Mouse (Mus musculus): ENCODE data around the gene Zcchc4. TPM values are rescaled to one million over a fixed set of nuclear protein-coding genes. Genes with fewer than 3 reads are reported as not detected.

Zcchc4 gene
- polyA plus RNA-seq (2014; fragmentation: Nextera tagmentation; extraction: Ambion mirVana): 23.6 and 23.7 TPM in 2 replicates

DNA sequence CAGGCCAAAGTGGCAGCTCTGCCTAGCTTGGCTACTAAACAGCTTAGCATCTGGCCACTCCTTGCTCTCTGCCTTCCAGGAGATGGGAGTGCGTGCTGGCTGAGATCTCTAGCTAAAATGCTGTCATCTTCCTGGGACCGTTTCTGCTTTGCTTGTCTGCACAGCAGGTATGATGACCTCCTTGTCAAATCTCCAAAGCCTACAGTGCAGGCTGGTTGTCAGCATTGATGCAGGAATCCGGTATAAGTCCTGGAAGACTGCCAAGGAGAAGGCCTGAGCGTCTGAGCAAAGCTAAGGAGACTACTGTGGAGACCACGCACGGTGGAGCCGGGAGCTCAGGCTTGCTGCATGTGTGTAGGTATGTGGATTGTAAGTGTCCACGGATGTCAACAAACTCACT, at the start of gene Zcchc4:
TSS of gene Zcchc4 (plus strand) at position 173 of the 400 bp plus-strand sequence.
- no peak within 1 kb of the TSS for H3K27ac ChIP-seq (replicated peaks; ENCODE audit: low read depth, low read length)
- H3K4me2 ChIP-seq (ENCODE audit: low read depth, severe bottlenecking): no peak within 1 kb of the TSS
- no peaks in the 10 kb centered on the region for H3K9me3 ChIP-seq (ENCODE audit: control insufficient read depth, low read length)
- H3K36me3 ChIP-seq (ENCODE audit: control insufficient read depth, insufficient read depth, low read length): no peaks in the 10 kb centered on the region
- no peak within 1 kb of the TSS for H3K4me3 ChIP-seq (ENCODE audit: low read depth, low read length)
- H3K9ac ChIP-seq (ENCODE audit: low read length): no peak within 1 kb of the TSS
- DNase-seq (ENCODE audit: low spot score): no peak
- no peaks in the 10 kb centered on the region for H3K27me3 ChIP-seq (ENCODE audit: control insufficient read depth, insufficient read depth, low read length)
- WGBS: 82% methylated on average over 8 of the region's 8 CpGs
- ATAC-seq (ENCODE audit: insufficient number of reproducible peaks, low FRiP score, low TSS enrichment, low read depth): no peak
- no peaks in the 10 kb centered on the region for H3K4me1 ChIP-seq (ENCODE audit: control insufficient read depth, insufficient read depth, low read length)

- no peaks in the 10 kb centered on the region for H3K36me3 ChIP-seq (ENCODE audit: control insufficient read depth, insufficient read depth, low read length)
- H3K4me1 ChIP-seq (ENCODE audit: control insufficient read depth, insufficient read depth, low read length): no peaks in the 10 kb centered on the region
- DNase-seq (ENCODE audit: low spot score) (no peak), ATAC-seq (ENCODE audit: insufficient number of reproducible peaks, low FRiP score, low TSS enrichment, low read depth) (no peak)
- H3K9me3 ChIP-seq (ENCODE audit: control insufficient read depth, low read length): no peaks in the 10 kb centered on the region
- H3K4me2 ChIP-seq (ENCODE audit: low read depth, severe bottlenecking): no peak overlapping the region
- no peak overlapping the region for H3K4me3 ChIP-seq (ENCODE audit: low read depth, low read length)
- H3K27me3 ChIP-seq (ENCODE audit: control insufficient read depth, insufficient read depth, low read length): no peaks in the 10 kb centered on the region
- 83% methylated on average over 5 of the region's 5 CpGs for WGBS
- H3K27ac ChIP-seq (replicated peaks; ENCODE audit: low read depth, low read length): no peak overlapping the region
- H3K9ac ChIP-seq (ENCODE audit: low read length): no peak overlapping the region
Measured at GRCm38 (mm10) chr5:52727747-52728146, 47.5 kb upstream of the Zcchc4 start.

DNA sequence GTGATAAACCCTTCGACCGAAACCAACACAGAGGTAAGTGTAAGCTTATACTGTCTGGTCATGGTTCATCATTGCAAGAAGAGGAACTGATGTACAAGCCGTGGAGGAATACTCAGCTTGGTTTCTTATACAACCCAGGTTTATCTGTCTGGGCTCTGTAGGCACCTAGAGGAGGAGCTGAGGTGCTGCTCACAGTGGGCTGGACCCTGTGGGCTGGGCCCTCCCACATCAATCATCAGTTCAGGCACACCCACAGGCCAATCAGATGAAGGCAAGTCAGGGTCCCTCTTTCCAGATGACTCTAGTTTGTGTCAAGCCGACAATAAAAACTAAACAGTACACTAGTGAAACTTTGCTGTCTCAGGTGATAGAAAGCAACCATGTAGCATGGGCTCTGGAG, 42.4 kb upstream of the Zcchc4 start:
- no peak overlapping the region for H3K27ac ChIP-seq (replicated peaks; ENCODE audit: low read depth, low read length)
- no peak overlapping the region for H3K4me2 ChIP-seq (ENCODE audit: low read depth, severe bottlenecking)
- no peak for DNase-seq (ENCODE audit: low spot score)
- no peak for ATAC-seq (ENCODE audit: insufficient number of reproducible peaks, low FRiP score, low TSS enrichment, low read depth)
- 76% methylated on average over 4 of the region's 4 CpGs for WGBS
- H3K9ac ChIP-seq (ENCODE audit: low read length): no peak overlapping the region
- H3K36me3 ChIP-seq (ENCODE audit: control insufficient read depth, insufficient read depth, low read length): no peaks in the 10 kb centered on the region
- no peak overlapping the region for H3K4me3 ChIP-seq (ENCODE audit: low read depth, low read length)
- H3K4me1 ChIP-seq (ENCODE audit: control insufficient read depth, insufficient read depth, low read length): no peaks in the 10 kb centered on the region
- H3K27me3 ChIP-seq (ENCODE audit: control insufficient read depth, insufficient read depth, low read length): no peaks in the 10 kb centered on the region
- H3K9me3 ChIP-seq (ENCODE audit: control insufficient read depth, low read length): no peaks in the 10 kb centered on the region

DNA sequence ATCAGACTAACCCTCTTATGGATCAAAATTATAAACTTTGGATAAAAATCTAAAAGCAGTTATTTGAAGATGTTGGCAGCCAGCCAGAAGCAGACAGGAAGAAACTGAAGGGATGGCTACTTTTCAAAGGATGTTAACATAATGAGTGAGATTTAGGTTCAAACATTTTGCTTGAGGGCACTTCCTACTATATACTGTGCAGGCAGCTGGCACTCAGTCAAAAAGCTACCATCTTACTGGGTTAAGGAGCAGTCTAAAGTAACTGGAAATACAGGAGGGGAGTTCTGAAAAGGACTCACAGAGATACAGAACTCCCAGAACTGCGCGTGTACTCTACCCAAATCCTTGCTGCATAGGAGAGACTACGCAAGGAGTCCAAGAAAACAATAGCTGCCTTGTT, 39.2 kb upstream of the Zcchc4 start:
- no peak for ATAC-seq (ENCODE audit: insufficient number of reproducible peaks, low FRiP score, low TSS enrichment, low read depth)
- no peak overlapping the region for H3K4me2 ChIP-seq (ENCODE audit: low read depth, severe bottlenecking)
- no peaks in the 10 kb centered on the region for H3K4me1 ChIP-seq (ENCODE audit: control insufficient read depth, insufficient read depth, low read length)
- 91% methylated on average over 3 of the region's 3 CpGs for WGBS
- no peaks in the 10 kb centered on the region for H3K36me3 ChIP-seq (ENCODE audit: control insufficient read depth, insufficient read depth, low read length)
- H3K27ac ChIP-seq (replicated peaks; ENCODE audit: low read depth, low read length): no peak overlapping the region
- H3K4me3 ChIP-seq (ENCODE audit: low read depth, low read length): no peak overlapping the region
- H3K9ac ChIP-seq (ENCODE audit: low read length): no peak overlapping the region
- DNase-seq (ENCODE audit: low spot score): no peak
- H3K27me3 ChIP-seq (ENCODE audit: control insufficient read depth, insufficient read depth, low read length): no peaks in the 10 kb centered on the region
- H3K9me3 ChIP-seq (ENCODE audit: control insufficient read depth, low read length): no peaks in the 10 kb centered on the region

GRCm38 (mm10) chr5:52741391-52742111, 33.7 kb upstream of the Zcchc4 start, which contains the start of gene Pi4k2b:
Gene Pi4k2b (plus strand): TSS chr5:52741574.
- H3K27ac ChIP-seq (replicated peaks; ENCODE audit: low read depth, low read length): peak within 1 kb of the TSS; percentile 77
- H3K4me2 ChIP-seq (ENCODE audit: low read depth, severe bottlenecking): peak within 1 kb of the TSS; percentile 74
- WGBS: under 1% methylated on average over 75 of the region's 75 CpGs
- peak within 1 kb of the TSS; percentile 89 for H3K9ac ChIP-seq (ENCODE audit: low read length)
- H3K9me3 ChIP-seq (ENCODE audit: control insufficient read depth, low read length): no peaks in the 10 kb centered on the region
- H3K4me1 ChIP-seq (ENCODE audit: control insufficient read depth, insufficient read depth, low read length): no peaks in the 10 kb centered on the region
- no peaks in the 10 kb centered on the region for H3K36me3 ChIP-seq (ENCODE audit: control insufficient read depth, insufficient read depth, low read length)
- no peaks in the 10 kb centered on the region for H3K27me3 ChIP-seq (ENCODE audit: control insufficient read depth, insufficient read depth, low read length)
- H3K4me3 ChIP-seq (ENCODE audit: low read depth, low read length): peak within 1 kb of the TSS; percentile 79
- ATAC-seq (ENCODE audit: insufficient number of reproducible peaks, low FRiP score, low TSS enrichment, low read depth): peak; percentile 91
- peak; percentile 91 for DNase-seq (ENCODE audit: low spot score)

DNA sequence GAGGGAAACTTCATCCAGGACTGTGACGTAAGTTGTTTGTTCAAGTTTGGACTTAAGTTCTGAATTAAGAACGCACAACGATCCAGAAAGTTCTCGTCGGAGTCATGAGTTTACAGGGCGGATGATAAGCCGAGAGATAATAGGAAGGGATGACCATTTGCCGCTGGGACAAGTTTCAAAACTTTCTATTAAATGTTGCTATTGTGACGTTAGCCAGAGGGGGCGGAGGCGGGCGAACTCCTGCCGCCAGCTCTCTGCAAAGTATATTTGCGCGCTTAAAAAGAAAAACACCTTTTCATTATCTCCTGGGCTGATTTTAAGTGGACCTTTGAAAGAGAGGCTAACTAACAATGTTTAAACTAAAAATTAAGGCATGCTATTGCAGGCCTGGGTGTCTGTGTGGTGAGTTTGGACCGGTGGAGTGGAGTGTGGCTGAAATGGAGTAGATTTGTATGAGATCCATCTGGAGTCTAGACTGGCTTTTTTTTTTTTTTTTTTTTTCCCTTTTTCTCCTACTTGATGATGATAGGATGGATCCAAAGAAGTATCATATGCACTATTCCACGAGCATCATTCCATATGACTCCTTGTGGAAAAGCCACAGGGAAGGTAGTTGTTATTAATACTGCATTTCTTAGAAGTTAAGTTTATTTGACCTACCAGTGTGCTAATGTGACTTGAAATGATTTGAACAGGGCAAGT, 32.9 kb upstream of the Zcchc4 start:
- ATAC-seq (ENCODE audit: insufficient number of reproducible peaks, low FRiP score, low TSS enrichment, low read depth) (no peak; the same call in 1 of the 2 replicates), DNase-seq (ENCODE audit: low spot score) (peak; percentile 79)

DNA sequence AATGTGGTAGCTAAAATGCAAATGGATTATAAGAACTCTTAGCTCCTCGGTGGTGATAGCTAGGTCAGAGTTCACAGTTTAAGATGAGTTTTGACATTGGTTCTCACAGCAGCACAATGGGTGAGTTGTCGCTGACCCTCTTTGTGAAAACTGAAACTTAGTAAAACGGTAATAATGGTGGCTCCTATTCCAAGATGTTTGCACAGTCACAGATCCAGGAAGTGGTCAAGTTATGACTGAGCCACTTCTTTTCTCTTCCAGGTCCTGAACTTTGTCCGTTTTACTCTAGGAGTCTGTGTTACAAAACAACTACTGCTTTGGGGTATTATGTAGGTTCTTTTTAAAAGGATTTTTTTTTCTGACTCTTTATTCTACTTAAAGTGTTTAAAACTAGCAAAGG, 32.0 kb upstream of the Zcchc4 start:
- Histone ChIP-seq H3K27ac (replicated peaks; ENCODE audit: low read depth, low read length) (no peak overlapping the region), H3K4me1 (ENCODE audit: control insufficient read depth, insufficient read depth, low read length) (no peaks in the 10 kb centered on the region), H3K27me3 (ENCODE audit: control insufficient read depth, insufficient read depth, low read length) (no peaks in the 10 kb centered on the region), H3K9ac (ENCODE audit: low read length) (no peak overlapping the region), H3K4me3 (ENCODE audit: low read depth, low read length) (no peak overlapping the region), H3K36me3 (ENCODE audit: control insufficient read depth, insufficient read depth, low read length) (no peaks in the 10 kb centered on the region), H3K4me2 (ENCODE audit: low read depth, severe bottlenecking) (0 out of 2 replicates have a peak overlapping the region, but pooled peaks have one; percentile 74), H3K9me3 (ENCODE audit: control insufficient read depth, low read length) (no peaks in the 10 kb centered on the region)
- ATAC-seq (ENCODE audit: insufficient number of reproducible peaks, low FRiP score, low TSS enrichment, low read depth): no peak
- 82% methylated on average over 4 of the region's 4 CpGs for WGBS
- no peak for DNase-seq (ENCODE audit: low spot score)

More for the DNA sequence above, 32.9 kb upstream of the Zcchc4 start:
- Histone ChIP-seq H3K4me2 (ENCODE audit: low read depth, severe bottlenecking) (peak overlapping the region; percentile 74), H3K9me3 (ENCODE audit: control insufficient read depth, low read length) (no peaks in the 10 kb centered on the region), H3K27ac (replicated peaks; ENCODE audit: low read depth, low read length) (no peak overlapping the region; the same call in 1 of the 2 replicates), H3K36me3 (ENCODE audit: control insufficient read depth, insufficient read depth, low read length) (no peaks in the 10 kb centered on the region), H3K4me3 (ENCODE audit: low read depth, low read length) (peak overlapping the region; percentile 79), H3K27me3 (ENCODE audit: control insufficient read depth, insufficient read depth, low read length) (no peaks in the 10 kb centered on the region), H3K9ac (ENCODE audit: low read length) (peak overlapping the region; percentile 89), H3K4me1 (ENCODE audit: control insufficient read depth, insufficient read depth, low read length) (no peaks in the 10 kb centered on the region)
- WGBS: 4% methylated on average over 17 of the region's 17 CpGs

DNA sequence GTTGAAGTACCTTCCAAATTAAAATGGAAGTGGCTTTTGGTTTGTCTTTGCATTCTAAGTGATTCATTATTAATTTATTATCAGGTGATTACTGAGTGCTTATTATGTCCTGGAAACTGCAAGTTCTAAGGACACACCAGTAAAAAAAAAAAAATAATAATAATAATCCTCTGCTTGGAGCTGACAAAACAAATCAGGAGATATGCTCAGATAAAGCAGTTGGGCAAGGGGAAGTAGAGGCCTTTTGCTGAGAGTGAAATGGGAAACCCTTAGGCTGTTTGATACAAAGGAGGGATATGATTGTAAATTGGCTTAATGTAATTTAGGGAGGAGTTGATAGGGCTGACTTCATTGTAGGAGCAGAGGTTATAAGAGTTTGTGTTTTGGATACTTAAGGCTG, 28.3 kb upstream of the Zcchc4 start:
- no peak overlapping the region for H3K4me3 ChIP-seq (ENCODE audit: low read depth, low read length)
- H3K9ac ChIP-seq (ENCODE audit: low read length): no peak overlapping the region
- no peak for DNase-seq (ENCODE audit: low spot score)
- H3K4me1 ChIP-seq (ENCODE audit: control insufficient read depth, insufficient read depth, low read length): no peaks in the 10 kb centered on the region
- no peak overlapping the region for H3K27ac ChIP-seq (replicated peaks; ENCODE audit: low read depth, low read length)
- no peak overlapping the region for H3K4me2 ChIP-seq (ENCODE audit: low read depth, severe bottlenecking)
- ATAC-seq (ENCODE audit: insufficient number of reproducible peaks, low FRiP score, low TSS enrichment, low read depth): no peak
- no peaks in the 10 kb centered on the region for H3K9me3 ChIP-seq (ENCODE audit: control insufficient read depth, low read length)
- no peaks in the 10 kb centered on the region for H3K36me3 ChIP-seq (ENCODE audit: control insufficient read depth, insufficient read depth, low read length)
- no peaks in the 10 kb centered on the region for H3K27me3 ChIP-seq (ENCODE audit: control insufficient read depth, insufficient read depth, low read length)

All from limb, embryonic 11.5 days (tissue).